Mouse (Mus musculus) thymus, adult 2 months (tissue): ENCODE data around the gene 5730522E02Rik. TPM values are rescaled to one million over a fixed set of nuclear protein-coding genes. Genes with fewer than 3 reads are reported as not detected.

Source experiments
- DNase-seq: peaks from one replicate; pipeline ENCODE4 v3.0.0; 2021
- H3K27ac ChIP-seq: fragments of 200-500 bp; 2 replicates; pipeline ENCODE4 v1.5.1; 2012; ENCODE audit warnings: low read length, control low read depth; ENCODE audit not compliant: control insufficient read depth, insufficient read depth
- H3K27me3 ChIP-seq: fragments of 200-500 bp; 2 replicates; pipeline ENCODE4 v1.6.1; 2012; ENCODE audit warnings: mild to moderate bottlenecking, low read length, moderate library complexity, mixed read lengths; ENCODE audit not compliant: control insufficient read depth, insufficient read depth
- H3K36me3 ChIP-seq: fragments of 200-500 bp; 2 replicates; pipeline ENCODE4 v1.6.1; 2012; ENCODE audit warnings: mild to moderate bottlenecking, low read length, moderate library complexity; ENCODE audit not compliant: control insufficient read depth, insufficient read depth
- H3K4me1 ChIP-seq: fragments of 200-500 bp; replicated peaks from 2 replicates; pipeline ENCODE4 v1.6.1; 2012; ENCODE audit warnings: low read length; ENCODE audit not compliant: control insufficient read depth, insufficient read depth
- H3K4me3 ChIP-seq: fragments of 200-500 bp; 2 replicates; pipeline ENCODE4 v1.5.1; 2012; ENCODE audit warnings: mild to moderate bottlenecking, low read length, control low read depth, moderate library complexity; ENCODE audit not compliant: control insufficient read depth, insufficient read depth
- CTCF ChIP-seq: fragments of 200-500 bp; IDR thresholded peaks from 2 replicates; pipeline ENCODE4 v1.5.1; 2012; ENCODE audit warnings: mild to moderate bottlenecking, control low read depth, low read length, moderate library complexity, borderline replicate concordance; ENCODE audit not compliant: control insufficient read depth, poor library complexity, insufficient read depth; ENCODE audit errors: extremely low read depth
- POLR2A ChIP-seq: fragments of 200-500 bp; IDR thresholded peaks from 2 replicates; pipeline ENCODE4 v1.6.1; 2012; ENCODE audit warnings: mild to moderate bottlenecking, low read length, control low read depth, moderate library complexity; ENCODE audit not compliant: control insufficient read depth, poor library complexity, insufficient read depth; ENCODE audit errors: extremely low read depth
- WGBS: fragments of 180-500 bp; shearing (Covaris S2); methylation state at CpG from one replicate; pipeline ENCODE4 v1.1.7; 2018; 5-methylcytosine and 5-hydroxymethylcytosine counted together
- polyA plus RNA-seq: library from polyadenylated mRNA; depleted of rRNA; stranded (reverse); fragments of >200 nt; gene quantifications from 2 replicates; pipeline ENCODE4 v1.2.3, GENCODE M21; 2012

Gene 5730522E02Rik
- polyA plus RNA-seq, 1 experiment, result 0.23 TPM

DNA sequence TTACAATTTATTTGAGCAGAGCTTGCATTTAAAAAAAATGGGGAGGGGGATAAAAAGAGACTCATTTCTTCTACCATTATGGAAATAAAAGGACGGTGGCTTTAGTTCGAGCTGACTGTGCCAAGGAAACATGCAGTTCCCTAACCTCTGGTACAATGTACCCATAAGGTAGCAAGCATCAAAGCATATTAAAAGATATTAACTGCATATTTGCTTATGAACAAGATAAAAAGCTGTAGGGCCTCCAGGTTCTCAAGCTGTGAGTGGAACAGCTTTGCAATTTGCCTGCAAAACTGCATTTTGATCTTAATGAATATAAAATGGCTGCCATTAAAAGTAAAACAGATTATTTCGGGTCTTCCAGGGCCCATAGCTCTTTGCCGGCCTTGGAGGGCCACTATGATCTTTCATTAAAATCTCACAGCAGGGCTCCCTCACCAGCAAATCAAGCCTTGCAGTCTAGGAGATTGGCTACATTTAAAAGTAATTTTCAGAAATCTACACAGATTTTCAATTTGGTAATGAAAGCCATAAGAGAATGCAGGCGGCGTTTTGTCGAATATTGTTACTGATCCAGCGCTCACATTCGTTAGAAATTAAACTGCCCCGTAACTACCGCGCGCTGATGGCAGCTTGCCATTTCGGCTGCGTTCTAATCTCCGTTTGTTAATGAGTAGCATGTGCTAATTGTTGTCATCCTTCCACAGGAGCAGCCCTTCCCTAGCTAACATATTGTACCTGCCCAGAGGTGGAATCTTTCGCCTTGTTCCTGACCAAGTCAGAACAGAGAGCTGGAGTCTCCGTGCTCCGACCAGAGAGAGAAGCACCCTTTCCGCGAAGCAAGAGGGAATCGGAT is 565.6 kb downstream of the 5730522E02Rik start:
- 81% methylated on average over 22 of the region's 22 CpGs for WGBS

DNA sequence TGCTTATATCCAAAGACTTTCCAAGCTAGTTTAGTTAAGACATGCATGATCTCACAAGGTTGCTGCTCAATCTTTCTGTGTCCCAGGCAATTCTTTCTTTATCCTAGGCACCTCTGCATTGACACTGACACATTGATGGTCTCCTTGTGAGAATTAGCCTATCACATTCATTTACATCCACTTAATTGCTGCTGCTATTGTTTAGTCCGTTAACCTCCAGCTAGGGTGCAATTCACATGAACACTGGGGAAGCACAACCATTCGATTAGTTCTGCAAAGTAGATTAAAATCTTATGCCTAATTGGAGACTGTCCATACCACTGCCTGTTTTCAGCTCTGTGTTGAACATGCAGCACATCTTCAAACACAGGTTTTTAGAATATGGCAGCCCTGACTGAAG is 603.7 kb downstream of the 5730522E02Rik start:
- Histone ChIP-seq H3K27me3 (no peaks in the 10 kb centered on the region), H3K4me3 (no peak overlapping the region), H3K36me3 (no peaks in the 10 kb centered on the region), H3K27ac (no peak overlapping the region), H3K4me1 (no peaks in the 10 kb centered on the region)
- WGBS, result 83% methylated on average over 2 of the region's 2 CpGs
- DNase-seq, result no peak
- TF ChIP-seq POLR2A (no peak), CTCF (no peak)

More for the DNA sequence above, 565.6 kb downstream of the 5730522E02Rik start:
- no peak overlapping the region for H3K4me3 ChIP-seq
- no peaks in the 10 kb centered on the region for H3K4me1 ChIP-seq
- no peak for DNase-seq
- H3K27me3 ChIP-seq, result no peaks in the 10 kb centered on the region
- TF ChIP-seq CTCF, result no peak
- no peak for TF ChIP-seq POLR2A
- H3K36me3 ChIP-seq, result no peaks in the 10 kb centered on the region
- no peak overlapping the region for H3K27ac ChIP-seq

DNA sequence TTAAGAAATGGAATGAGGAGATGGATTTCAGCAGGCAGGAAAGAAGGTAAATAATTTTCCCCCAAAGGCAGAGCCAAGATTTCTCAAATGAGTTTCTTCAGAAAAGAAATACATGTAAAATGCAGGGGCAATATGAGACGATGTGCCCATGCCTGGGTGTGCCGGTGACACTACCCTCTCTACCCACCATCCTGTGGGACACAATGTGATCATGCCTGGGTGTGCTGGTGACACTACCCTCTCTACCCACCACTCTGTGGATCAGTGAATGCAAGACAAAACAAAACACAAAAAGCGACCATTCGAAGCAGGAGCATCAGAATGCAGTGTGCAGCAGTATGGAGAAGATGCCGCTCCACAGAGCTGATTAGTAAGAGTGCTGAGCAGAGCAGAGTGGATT is 610.5 kb downstream of the 5730522E02Rik start:
- no peak for DNase-seq
- Histone ChIP-seq H3K27me3 (no peaks in the 10 kb centered on the region), H3K36me3 (no peaks in the 10 kb centered on the region), H3K4me3 (no peak overlapping the region), H3K27ac (no peak overlapping the region), H3K4me1 (no peaks in the 10 kb centered on the region)
- TF ChIP-seq POLR2A, result no peak
- TF ChIP-seq CTCF, result no peak
- WGBS, result 95% methylated on average over 5 of the region's 5 CpGs

DNA sequence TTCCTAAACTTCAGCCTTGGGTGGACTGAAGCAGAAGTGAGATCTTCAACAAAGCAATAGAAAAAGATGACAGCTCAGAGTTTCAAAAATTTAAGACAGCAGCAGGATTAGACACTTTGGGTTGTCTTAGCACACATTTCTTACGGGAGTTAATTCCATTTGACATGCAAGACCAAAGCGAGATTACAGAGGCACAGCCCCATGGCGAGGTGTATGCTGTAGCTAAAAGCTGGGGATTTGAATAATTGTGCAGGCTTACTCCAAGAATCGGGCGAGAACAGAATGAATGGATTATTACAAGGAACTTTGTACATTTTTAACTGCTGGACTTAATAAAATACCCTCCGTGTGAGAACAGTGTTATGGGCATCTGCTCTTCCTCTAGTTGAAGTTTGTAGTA is 615.3 kb downstream of the 5730522E02Rik start:
- no peaks in the 10 kb centered on the region for H3K4me1 ChIP-seq
- WGBS, result 89% methylated on average over 6 of the region's 6 CpGs
- no peaks in the 10 kb centered on the region for H3K27me3 ChIP-seq
- no peak overlapping the region for H3K4me3 ChIP-seq
- TF ChIP-seq POLR2A (no peak), CTCF (no peak)
- no peak for DNase-seq
- no peaks in the 10 kb centered on the region for H3K36me3 ChIP-seq
- H3K27ac ChIP-seq, result no peak overlapping the region

DNA sequence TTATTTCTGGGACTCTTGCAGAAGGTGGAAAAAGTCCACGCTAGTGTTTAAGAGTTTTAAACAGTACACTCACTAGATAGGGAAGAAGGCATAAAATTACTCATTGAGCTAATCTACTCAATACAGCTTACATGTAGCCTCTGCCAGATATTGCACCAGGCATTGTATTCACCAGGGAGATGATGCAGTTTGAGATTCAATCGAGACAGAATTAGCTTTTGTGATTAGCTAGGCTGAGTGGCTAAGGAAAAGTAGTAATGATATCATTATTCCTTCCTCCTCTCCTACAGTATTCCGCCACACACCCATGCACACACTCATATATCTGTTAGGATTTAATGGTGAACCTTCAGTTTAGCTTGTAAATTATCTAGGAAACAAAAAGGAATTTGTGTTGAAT is 615.8 kb downstream of the 5730522E02Rik start:
- WGBS, result 91% methylated on average over 3 of the region's 3 CpGs
- no peaks in the 10 kb centered on the region for H3K36me3 ChIP-seq
- no peak overlapping the region for H3K27ac ChIP-seq
- no peak overlapping the region for H3K4me3 ChIP-seq
- no peak for DNase-seq
- H3K4me1 ChIP-seq, result no peaks in the 10 kb centered on the region
- TF ChIP-seq POLR2A, result no peak
- H3K27me3 ChIP-seq, result no peaks in the 10 kb centered on the region

DNA sequence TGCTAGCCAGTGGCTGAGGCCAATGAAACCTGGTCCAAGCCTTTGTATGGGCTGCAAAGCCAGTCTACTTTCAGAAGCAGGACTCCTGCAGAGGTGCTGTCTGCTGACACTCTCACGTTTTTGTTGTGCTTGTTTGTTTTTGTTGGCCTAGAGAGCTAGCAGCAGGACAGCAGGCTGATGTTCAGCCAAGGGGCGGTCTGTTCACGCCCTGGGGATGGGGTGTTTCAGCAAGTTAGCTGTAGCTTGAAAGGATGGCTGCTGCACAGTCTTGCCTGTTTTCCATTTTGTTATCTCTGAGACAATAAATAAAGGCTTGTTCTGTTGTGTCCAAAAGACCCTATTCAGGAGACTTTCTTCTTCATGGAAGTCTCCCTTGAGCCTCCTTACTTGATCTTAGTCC is 618.3 kb downstream of the 5730522E02Rik start:
- H3K27ac ChIP-seq, result no peak overlapping the region
- H3K4me1 ChIP-seq, result no peaks in the 10 kb centered on the region
- no peaks in the 10 kb centered on the region for H3K36me3 ChIP-seq
- H3K27me3 ChIP-seq, result no peaks in the 10 kb centered on the region
- DNase-seq, result no peak
- no peak overlapping the region for H3K4me3 ChIP-seq
- TF ChIP-seq POLR2A (no peak), CTCF (no peak)
- WGBS, result 52% methylated on average over 3 of the region's 3 CpGs
